Mouse (Mus musculus) midbrain, embryonic 13.5 days (tissue): ENCODE data around the gene 1700061G19Rik. TPM values are rescaled to one million over a fixed set of nuclear protein-coding genes. Genes with fewer than 3 reads are reported as not detected.
"Not testable (repeated sequence)": the region's sequence is repeated elsewhere in the genome, so short reads cannot be mapped to it uniquely, and the experiment has no call there.

Source experiments
- ATAC-seq: fragments of 200-750 bp; cut with Nextera tagmentation; 2 replicates; pipeline ENCODE4 v1.8.0; 2017; ENCODE audit warnings: mild to moderate bottlenecking, moderate TSS enrichment, moderate library complexity
- H3K27ac ChIP-seq: fragments of 300-500 bp; sonication (generic); 2 replicates; pipeline ENCODE4 v1.5.1; 2015; ENCODE audit warnings: inconsistent platforms, mild to moderate bottlenecking, moderate library complexity
- H3K27me3 ChIP-seq: fragments of 300-500 bp; sonication (generic); 2 replicates; pipeline ENCODE4 v1.6.1; 2015; ENCODE audit warnings: mild to moderate bottlenecking, inconsistent platforms
- H3K36me3 ChIP-seq: fragments of 300-500 bp; sonication (generic); 2 replicates; pipeline ENCODE4 v1.6.1; 2015; ENCODE audit warnings: mild to moderate bottlenecking, inconsistent platforms
- H3K4me1 ChIP-seq: fragments of 300-500 bp; sonication (generic); replicated peaks from 2 replicates; pipeline ENCODE4 v1.6.1; 2015; ENCODE audit warnings: inconsistent platforms
- H3K4me2 ChIP-seq: fragments of 300-500 bp; sonication (generic); replicated peaks from 2 replicates; pipeline ENCODE4 v1.6.1; 2015; ENCODE audit warnings: moderate library complexity, mild to moderate bottlenecking, inconsistent platforms
- H3K4me3 ChIP-seq: fragments of 300-500 bp; sonication (generic); replicated peaks from 2 replicates; pipeline ENCODE4 v1.5.1; 2015; ENCODE audit warnings: mild to moderate bottlenecking, inconsistent platforms
- H3K9ac ChIP-seq: fragments of 300-500 bp; sonication (generic); replicated peaks from 2 replicates; pipeline ENCODE4 v1.6.1; 2015; ENCODE audit warnings: mild to moderate bottlenecking, inconsistent platforms
- H3K9me3 ChIP-seq: fragments of 300-500 bp; sonication (generic); 2 replicates; pipeline ENCODE4 v1.6.1; 2016; ENCODE audit warnings: mild to moderate bottlenecking, inconsistent platforms
- WGBS: fragments of 180-500 bp; shearing (Covaris S2); methylation state at CpG from one replicate; pipeline ENCODE4 v1.1.7; 2015; 5-methylcytosine and 5-hydroxymethylcytosine counted together
- polyA plus RNA-seq: library from polyadenylated mRNA; unstranded; fragments of >200 nt; fragmentation: Nextera tagmentation; extraction: Ambion mirVana; gene quantifications from 2 replicates; pipeline ENCODE4 v1.2.1, GENCODE M21; 2015

The 1700061G19Rik gene
- polyA plus RNA-seq, 1 experiment from 2014 or later: 0.74 TPM

DNA sequence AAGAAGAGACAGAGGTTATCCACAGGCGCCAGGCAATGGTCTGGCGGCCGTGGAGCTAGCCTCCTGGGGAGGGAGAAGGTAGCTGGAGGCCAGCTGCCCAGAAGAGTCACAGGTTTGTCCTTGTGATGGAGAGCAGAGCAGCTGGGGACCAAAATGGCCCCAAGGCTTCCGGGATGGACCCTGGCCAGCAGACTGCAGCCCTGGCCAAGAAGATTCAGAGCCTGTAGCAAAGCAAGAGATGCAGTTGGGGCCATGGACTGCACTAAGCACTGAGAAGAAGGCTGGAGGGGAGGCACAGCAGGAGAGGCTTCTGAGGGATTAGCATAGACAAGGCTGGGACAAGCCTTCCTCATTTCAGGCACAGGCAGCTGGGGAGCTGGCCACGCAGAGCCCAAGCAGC is 27.4 kb downstream of the 1700061G19Rik start:
- Histone ChIP-seq H3K9me3 (no peaks in the 10 kb centered on the region), H3K36me3 (peaks cover 100% of the 10 kb centered on the region), H3K27ac (peak overlapping the region; percentile 58; the same call in 1 of the 2 replicates), H3K27me3 (no peaks in the 10 kb centered on the region), H3K4me2 (no peak overlapping the region), H3K4me3 (no peak overlapping the region), H3K9ac (0 out of 2 replicates have a peak overlapping the region, but pooled peaks have one; percentile 3), H3K4me1 (peaks cover 18% of the 10 kb centered on the region)
- 86% methylated on average over 5 of the region's 5 CpGs for WGBS
- no peak for ATAC-seq

DNA sequence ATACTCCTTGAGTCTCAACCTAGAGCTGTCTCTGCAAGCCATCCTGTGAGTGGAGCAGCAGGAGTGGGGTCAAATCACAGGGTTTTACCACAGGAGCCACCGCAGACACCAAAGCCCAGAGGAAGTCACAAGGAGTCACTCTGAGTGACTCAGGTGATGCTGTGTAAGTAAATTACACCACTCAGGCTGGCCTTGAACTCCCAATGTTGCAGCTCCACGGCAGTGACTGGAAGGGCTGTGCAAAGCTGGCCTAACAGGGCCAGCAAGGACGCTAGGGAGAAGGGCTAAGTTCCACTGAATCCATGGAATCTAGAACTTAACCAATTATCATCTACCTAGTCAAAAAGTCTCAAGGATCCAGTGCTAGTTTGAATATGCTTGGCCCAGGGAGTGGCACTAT is 30.9 kb downstream of the 1700061G19Rik start:
- Histone ChIP-seq H3K4me1 (peaks cover 11% of the 10 kb centered on the region; the same call in 1 of the 2 replicates), H3K4me3 (no peak overlapping the region), H3K9me3 (no peaks in the 10 kb centered on the region), H3K36me3 (peaks cover 95% of the 10 kb centered on the region), H3K4me2 (no peak overlapping the region), H3K27ac (no peak overlapping the region), H3K27me3 (no peaks in the 10 kb centered on the region), H3K9ac (no peak overlapping the region)
- 93% methylated on average over 3 of the region's 3 CpGs for WGBS
- ATAC-seq: no peak

DNA sequence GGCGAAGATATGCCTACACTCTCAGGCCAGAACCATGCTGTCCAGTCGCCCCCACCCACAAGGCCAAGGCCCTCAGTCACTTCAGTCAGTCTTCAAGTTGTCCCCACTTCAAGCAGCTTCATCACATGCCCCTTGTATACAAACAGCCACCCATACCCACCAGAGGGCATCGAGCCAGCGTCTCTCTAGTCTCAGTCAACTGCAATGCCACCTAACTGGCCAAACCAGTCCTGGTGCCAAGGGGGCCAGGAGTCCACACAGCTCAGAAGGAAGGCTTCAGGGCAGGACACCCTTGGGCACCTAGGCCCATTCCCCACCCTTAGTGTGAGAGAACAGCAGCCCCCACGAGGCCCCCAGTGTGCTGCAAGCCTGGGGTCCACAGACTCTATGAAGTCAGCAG is 31.8 kb downstream of the 1700061G19Rik start:
- peaks cover 11% of the 10 kb centered on the region; the same call in 1 of the 2 replicates for H3K4me1 ChIP-seq
- H3K9ac ChIP-seq: no peak overlapping the region
- H3K4me2 ChIP-seq: no peak overlapping the region
- H3K27me3 ChIP-seq: no peaks in the 10 kb centered on the region
- no peak overlapping the region for H3K27ac ChIP-seq
- WGBS: 87% methylated on average over 5 of the region's 5 CpGs
- peaks cover 95% of the 10 kb centered on the region for H3K36me3 ChIP-seq
- H3K4me3 ChIP-seq: no peak overlapping the region
- ATAC-seq: no peak
- no peaks in the 10 kb centered on the region for H3K9me3 ChIP-seq

DNA sequence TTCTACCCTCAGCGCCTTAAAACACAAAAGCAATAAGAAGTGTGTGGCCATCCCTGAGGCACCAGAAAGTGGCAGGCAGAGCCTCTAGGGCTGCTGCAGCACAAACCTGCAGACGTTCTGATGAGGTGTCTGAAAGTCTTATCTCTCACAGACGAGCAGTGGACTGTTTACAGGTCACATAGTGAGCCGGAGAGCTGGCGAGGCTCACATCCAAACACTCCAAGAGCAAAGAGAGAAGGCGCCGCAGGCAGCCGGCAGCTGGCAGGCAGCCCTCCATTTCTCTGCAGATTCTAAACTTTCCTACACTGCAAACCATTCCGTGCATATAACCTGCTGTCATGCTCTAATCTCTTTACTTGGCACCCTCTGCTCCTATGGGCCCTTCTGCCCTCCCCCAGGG is 32.6 kb downstream of the 1700061G19Rik start:
- H3K36me3 ChIP-seq: peaks cover 95% of the 10 kb centered on the region
- H3K9me3 ChIP-seq: no peaks in the 10 kb centered on the region
- H3K4me1 ChIP-seq: peaks cover 10% of the 10 kb centered on the region; the same call in 1 of the 2 replicates
- no peak overlapping the region for H3K4me3 ChIP-seq
- no peak overlapping the region for H3K4me2 ChIP-seq
- H3K9ac ChIP-seq: no peak overlapping the region
- ATAC-seq: no peak
- H3K27me3 ChIP-seq: no peaks in the 10 kb centered on the region
- no peak overlapping the region for H3K27ac ChIP-seq
- 90% methylated on average over 9 of the region's 9 CpGs for WGBS

DNA sequence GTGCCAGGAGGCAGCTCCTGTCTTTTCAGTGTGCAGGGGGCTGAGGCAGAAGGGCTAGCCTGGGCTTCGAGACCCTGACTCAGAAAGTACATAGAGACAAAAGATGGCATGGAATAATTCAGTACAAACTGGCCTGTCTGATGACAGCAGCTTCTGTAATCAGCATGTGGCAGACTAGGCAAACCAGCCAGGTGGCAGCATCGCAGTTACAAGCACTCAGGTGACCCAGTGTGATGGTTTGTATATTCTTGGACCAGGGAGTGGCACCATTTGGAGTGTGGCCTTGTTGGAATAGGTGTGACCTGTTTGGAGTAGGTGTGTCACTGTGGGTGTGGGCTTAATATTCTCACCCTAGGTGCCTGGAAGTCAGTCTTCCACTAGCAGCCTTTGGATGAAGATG is 34.5 kb downstream of the 1700061G19Rik start:
- not testable (repeated sequence) for ATAC-seq
- H3K36me3 ChIP-seq: peaks cover 93% of the 10 kb centered on the region

DNA sequence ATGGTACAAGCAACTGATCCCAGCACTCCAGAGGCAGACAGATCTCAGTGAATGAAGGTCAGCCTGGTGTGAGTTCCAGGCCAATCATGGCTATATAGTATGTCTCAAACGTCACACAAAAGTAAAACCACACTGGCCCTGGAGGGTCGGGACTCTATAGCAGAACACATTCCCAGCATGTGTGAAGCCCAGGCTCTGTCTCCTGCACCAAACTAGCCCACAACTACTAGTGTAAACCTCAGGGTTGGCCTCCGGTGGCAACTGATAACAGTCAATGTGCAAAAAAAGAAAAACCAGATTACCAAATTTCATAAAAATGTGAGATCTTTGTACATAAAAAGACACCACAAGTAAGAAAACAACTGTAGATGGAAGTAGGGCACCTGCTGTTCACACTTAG is 37.7 kb downstream of the 1700061G19Rik start:
- Histone ChIP-seq H3K4me1 (no peaks in the 10 kb centered on the region), H3K36me3 (peaks cover 88% of the 10 kb centered on the region), H3K4me3 (no peak overlapping the region), H3K9me3 (no peaks in the 10 kb centered on the region), H3K4me2 (no peak overlapping the region), H3K9ac (no peak overlapping the region), H3K27me3 (no peaks in the 10 kb centered on the region), H3K27ac (no peak overlapping the region)
- WGBS: 90% methylated on average over 3 of the region's 3 CpGs
- ATAC-seq: no peak

More for the DNA sequence above, 34.5 kb downstream of the 1700061G19Rik start:
- H3K4me3 ChIP-seq, H3K4me2 ChIP-seq, H3K4me1 ChIP-seq, H3K27ac ChIP-seq, H3K9ac ChIP-seq, H3K9me3 ChIP-seq, H3K27me3 ChIP-seq: not testable (repeated sequence)
- 77% methylated on average over 2 of the region's 2 CpGs for WGBS

DNA sequence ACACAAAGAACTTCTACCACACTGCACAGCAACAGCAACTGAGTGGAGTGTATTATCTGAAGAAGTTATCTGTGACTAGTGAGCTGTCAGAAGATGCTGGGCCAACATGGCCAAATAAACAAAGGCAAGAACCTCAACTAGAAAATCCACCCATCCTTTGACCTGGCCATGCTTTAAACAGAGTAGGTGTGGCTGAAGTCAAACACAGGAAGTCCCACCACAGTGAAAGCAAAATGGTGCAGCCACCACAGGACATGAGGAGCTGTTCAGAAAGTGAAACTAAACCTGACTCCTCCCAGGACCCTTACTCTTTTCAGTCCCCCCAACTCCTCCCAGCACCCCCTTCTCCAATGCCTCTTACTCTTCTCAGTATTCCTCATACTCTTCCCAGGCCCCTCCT is 38.2 kb downstream of the 1700061G19Rik start:
- no peak overlapping the region for H3K4me2 ChIP-seq
- no peaks in the 10 kb centered on the region for H3K27me3 ChIP-seq
- H3K36me3 ChIP-seq: peaks cover 89% of the 10 kb centered on the region
- no peak overlapping the region for H3K9ac ChIP-seq
- H3K4me1 ChIP-seq: no peaks in the 10 kb centered on the region
- no peak for ATAC-seq
- no peaks in the 10 kb centered on the region for H3K9me3 ChIP-seq
- H3K4me3 ChIP-seq: no peak overlapping the region
- H3K27ac ChIP-seq: no peak overlapping the region

DNA sequence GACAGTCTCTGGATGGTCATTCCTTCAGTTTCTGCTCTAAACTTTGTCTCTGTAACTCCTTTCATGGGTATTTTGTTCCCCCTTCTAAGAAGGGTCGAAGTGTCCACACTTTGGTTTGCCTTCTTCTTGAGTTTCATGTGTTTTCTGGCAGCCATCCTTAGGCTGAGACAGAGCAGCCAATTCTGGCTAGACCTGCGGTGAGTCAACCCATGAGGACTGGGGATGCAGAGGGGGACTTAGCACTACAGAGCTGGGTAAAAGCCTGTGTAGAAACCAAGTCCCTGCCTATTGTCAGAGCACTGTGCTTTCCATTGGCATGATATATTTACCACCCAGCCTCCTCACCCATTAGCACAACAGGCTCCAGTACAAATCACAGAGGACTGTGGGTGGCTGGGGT is 41.9 kb downstream of the 1700061G19Rik start:
- Histone ChIP-seq H3K9ac (no peak overlapping the region), H3K27me3 (no peaks in the 10 kb centered on the region), H3K4me3 (no peak overlapping the region), H3K9me3 (no peaks in the 10 kb centered on the region), H3K36me3 (peaks cover 87% of the 10 kb centered on the region), H3K27ac (no peak overlapping the region), H3K4me2 (no peak overlapping the region), H3K4me1 (no peaks in the 10 kb centered on the region)
- ATAC-seq: no peak
- WGBS: 88% methylated on average over 2 of the region's 2 CpGs

DNA sequence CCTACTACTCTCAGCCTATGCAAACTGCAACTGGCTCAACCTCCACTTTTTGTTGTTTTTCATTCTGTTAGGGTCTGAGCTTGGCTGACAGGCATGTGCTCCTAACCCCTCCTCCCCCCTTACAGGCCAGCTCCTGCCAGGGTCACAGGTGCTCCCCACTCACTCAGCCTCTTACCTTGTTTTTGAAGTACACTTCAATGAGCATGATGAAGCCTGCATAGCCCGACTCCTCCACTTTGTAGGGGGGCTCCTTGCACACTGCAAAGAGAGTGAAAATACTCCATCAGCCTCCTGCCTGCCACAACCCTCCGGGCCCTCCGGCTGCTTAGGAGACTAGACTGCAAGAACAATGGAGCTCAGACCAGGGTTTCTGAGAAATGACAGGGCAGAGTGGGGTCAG is 44.4 kb downstream of the 1700061G19Rik start:
- Histone ChIP-seq H3K27me3 (no peaks in the 10 kb centered on the region), H3K4me1 (no peaks in the 10 kb centered on the region), H3K36me3 (peaks cover 82% of the 10 kb centered on the region), H3K4me2 (no peak overlapping the region), H3K9me3 (no peaks in the 10 kb centered on the region), H3K27ac (no peak overlapping the region), H3K9ac (no peak overlapping the region), H3K4me3 (no peak overlapping the region)
- WGBS: 88% methylated on average over 3 of the region's 3 CpGs
- ATAC-seq: no peak

DNA sequence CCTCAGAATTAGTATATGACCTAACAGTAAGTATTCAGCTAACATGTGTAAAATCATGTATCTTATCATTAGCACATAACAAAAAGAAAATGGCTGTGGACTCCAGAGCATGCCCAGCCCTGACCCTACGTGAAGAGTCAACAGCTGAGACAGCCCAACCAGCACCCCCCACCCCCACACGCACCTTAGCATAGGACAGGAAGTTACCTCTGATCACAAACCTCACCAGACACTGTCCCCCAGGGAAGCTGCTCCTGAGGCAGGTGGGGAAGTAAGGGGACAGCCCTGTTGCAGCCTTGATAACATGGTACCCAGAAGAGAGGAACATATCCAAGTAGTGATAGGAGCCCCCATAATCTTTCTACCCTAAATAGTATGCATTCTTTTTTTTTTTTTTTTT is 50.7 kb downstream of the 1700061G19Rik start:
- Histone ChIP-seq H3K27ac (no peak overlapping the region), H3K27me3 (no peaks in the 10 kb centered on the region), H3K4me2 (no peak overlapping the region), H3K4me3 (no peak overlapping the region), H3K36me3 (peaks cover 51% of the 10 kb centered on the region), H3K4me1 (peaks cover 15% of the 10 kb centered on the region), H3K9ac (no peak overlapping the region), H3K9me3 (no peaks in the 10 kb centered on the region)
- WGBS: 100% methylated on average over 2 of the region's 2 CpGs
- no peak for ATAC-seq

DNA sequence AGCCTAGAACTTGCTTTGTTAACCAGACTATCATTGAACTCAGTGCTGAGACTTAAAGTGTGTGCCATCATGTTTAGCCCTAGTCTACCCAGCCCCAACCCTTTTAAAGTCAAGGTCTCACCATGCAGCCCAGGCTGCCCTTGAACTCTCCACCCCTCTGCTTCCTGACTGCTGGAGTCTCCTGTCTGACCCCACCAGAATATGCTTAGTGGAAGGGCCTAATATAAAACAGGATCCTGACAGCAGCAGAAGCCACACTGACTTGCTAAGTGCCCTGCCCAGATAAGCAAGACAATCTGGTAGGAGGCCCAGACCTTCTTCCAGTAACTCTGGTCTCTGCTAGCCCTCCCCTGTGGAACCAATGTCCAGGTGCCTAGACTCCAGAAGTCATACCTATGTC is 53.8 kb downstream of the 1700061G19Rik start:
- Histone ChIP-seq H3K4me3 (no peak overlapping the region), H3K36me3 (peaks cover 27% of the 10 kb centered on the region), H3K27me3 (no peaks in the 10 kb centered on the region), H3K9me3 (no peaks in the 10 kb centered on the region), H3K27ac (no peak overlapping the region), H3K4me1 (peaks cover 46% of the 10 kb centered on the region), H3K9ac (no peak overlapping the region), H3K4me2 (no peak overlapping the region)
- ATAC-seq: no peak

DNA sequence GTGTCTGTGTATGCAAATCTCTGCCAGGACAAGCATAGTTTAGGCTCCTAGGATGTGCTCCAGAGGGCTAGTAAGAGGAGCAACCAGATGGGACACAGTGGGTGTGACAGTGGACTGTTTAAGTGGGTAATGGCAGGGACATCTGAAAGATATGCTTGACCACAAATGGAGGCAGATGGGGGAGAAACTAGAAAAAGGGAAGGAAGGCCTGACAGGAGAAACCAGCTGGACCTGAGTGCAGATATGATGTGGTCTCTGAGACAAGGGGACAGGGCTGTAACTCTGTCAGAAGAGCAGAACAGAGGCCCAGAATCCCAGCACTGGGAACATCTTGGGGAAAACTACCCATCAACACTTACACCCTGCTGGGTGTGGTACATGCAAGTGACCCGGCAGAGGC is 54.3 kb downstream of the 1700061G19Rik start:
- no peak overlapping the region for H3K27ac ChIP-seq
- no peak overlapping the region for H3K4me2 ChIP-seq
- peaks cover 23% of the 10 kb centered on the region for H3K36me3 ChIP-seq
- ATAC-seq: no peak
- no peak overlapping the region for H3K9ac ChIP-seq
- H3K4me3 ChIP-seq: no peak overlapping the region
- H3K4me1 ChIP-seq: peaks cover 50% of the 10 kb centered on the region
- H3K27me3 ChIP-seq: no peaks in the 10 kb centered on the region
- H3K9me3 ChIP-seq: no peaks in the 10 kb centered on the region
- WGBS: 88% methylated on average over 1 of the region's 1 CpGs

DNA sequence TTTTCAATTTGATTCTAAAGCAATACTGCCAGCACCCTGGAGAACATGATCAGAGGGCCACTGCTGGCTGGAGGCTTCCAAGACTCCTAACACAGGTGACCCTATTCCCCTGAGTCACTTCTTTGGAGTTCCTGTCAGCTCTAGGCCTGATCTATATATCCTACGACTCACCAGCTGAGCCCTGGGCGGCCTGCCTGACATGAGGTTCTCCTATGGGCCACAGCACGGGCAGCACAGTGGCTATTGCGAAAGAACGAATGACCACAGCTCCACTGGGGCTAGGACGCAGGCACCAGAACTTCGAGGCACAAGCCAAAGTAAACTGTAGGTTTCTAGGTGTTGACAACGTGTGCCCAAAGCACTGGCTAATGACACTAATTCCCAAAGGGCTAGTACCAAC is 54.7 kb downstream of the 1700061G19Rik start:
- WGBS: 90% methylated on average over 8 of the region's 8 CpGs
- no peak overlapping the region for H3K4me3 ChIP-seq
- H3K27ac ChIP-seq: no peak overlapping the region
- peaks cover 52% of the 10 kb centered on the region for H3K4me1 ChIP-seq
- no peak overlapping the region for H3K9ac ChIP-seq
- no peaks in the 10 kb centered on the region for H3K27me3 ChIP-seq
- no peaks in the 10 kb centered on the region for H3K9me3 ChIP-seq
- H3K36me3 ChIP-seq: peaks cover 18% of the 10 kb centered on the region
- no peak overlapping the region for H3K4me2 ChIP-seq
- ATAC-seq: no peak
